Mouse (Mus musculus): ENCODE measurements around the gene Slc6a17. TPM values are rescaled to one million over a fixed set of nuclear protein-coding genes. Genes with fewer than 3 reads are reported as not detected.

The Slc6a17 gene
- not detected for polyA plus RNA-seq (2017; shearing (Covaris generic))

DNA sequence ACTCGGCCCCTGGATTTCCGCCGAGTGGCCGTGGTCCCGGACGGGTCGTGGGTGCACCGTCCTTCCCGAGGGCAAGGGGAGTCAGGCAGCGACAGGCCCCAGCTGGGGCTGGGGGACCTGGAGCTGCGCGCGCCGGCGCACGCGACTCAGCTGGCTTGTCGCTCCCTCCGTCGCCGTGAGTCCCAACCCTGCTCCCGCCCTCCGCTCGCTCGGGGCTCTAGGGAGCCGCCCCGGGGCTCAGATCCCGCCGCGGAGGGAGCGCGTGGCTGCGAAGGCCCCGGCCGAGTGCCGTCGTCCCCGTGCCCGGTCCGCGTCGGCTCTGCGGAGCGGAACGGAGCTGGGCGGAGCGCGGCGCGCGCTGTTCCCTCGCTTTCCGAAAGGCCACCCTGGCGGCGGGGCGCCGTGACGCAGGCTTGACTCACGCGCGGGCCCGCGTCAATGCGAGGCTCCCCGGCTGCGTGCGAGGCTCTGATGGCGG lies at the start of gene Slc6a17:
TSS of gene Slc6a17 (minus strand) at position 388 of the 478 bp plus-strand sequence.

GRCm38 (mm10) chr3:107554842-107555241 lies 37.0 kb upstream of the Slc6a17 start, which contains the start of gene Ubl4b:
Gene Ubl4b, minus strand, starts transcription at chr3:107555073.

GRCm38 (mm10) chr3:107459196-107459772 lies 58.5 kb downstream of the Slc6a17 start, which contains the start of gene Kcnc4:
Gene Kcnc4, minus strand, starts transcription at chr3:107459552.

Other genes with a start within 250 kb of the Slc6a17 start
- gene Lamtor5, start 239.2 kb downstream of the Slc6a17 start, polyA plus RNA-seq (2017; shearing (Covaris generic)): 205 TPM
- 0.87 TPM for gene Slc16a4, start 226.8 kb downstream of the Slc6a17 start, polyA plus RNA-seq (2017; shearing (Covaris generic))
- 12.8 TPM for gene Rbm15, start 184.3 kb downstream of the Slc6a17 start, polyA plus RNA-seq (2017; shearing (Covaris generic))
- gene Kcnc4, start 58.5 kb downstream of the Slc6a17 start, polyA plus RNA-seq (2017; shearing (Covaris generic)): not detected
- gene Ubl4b, start 37.1 kb upstream of the Slc6a17 start, polyA plus RNA-seq (2017; shearing (Covaris generic)): not detected
- not detected for gene Alx3, start 77.0 kb upstream of the Slc6a17 start, polyA plus RNA-seq (2017; shearing (Covaris generic))
- gene Gm10961, start 113.3 kb upstream of the Slc6a17 start, polyA plus RNA-seq (2017; shearing (Covaris generic)): not detected
- gene Strip1, start 113.7 kb upstream of the Slc6a17 start, polyA plus RNA-seq (2017; shearing (Covaris generic)): 62.7 TPM
- 10.3 TPM for gene Ahcyl1, start 178.5 kb upstream of the Slc6a17 start, polyA plus RNA-seq (2017; shearing (Covaris generic))
- 33.8 TPM for gene Csf1, start 242.5 kb upstream of the Slc6a17 start, polyA plus RNA-seq (2017; shearing (Covaris generic))

All from inflammation-experienced regulatory T-cells, adult 16 weeks (primary cell).